In genomic region chr17:10319431-10319684, GRCm38 (mm10) we compare ENCODE assay signal across 8 mouse cellular contexts. TPM values are rescaled to one million over a fixed set of nuclear protein-coding genes. Genes with fewer than 3 reads are reported as not detected.
DNase-seq lines count a peak whose midpoint lies in the region; ATAC-seq and TF ChIP-seq lines count a peak whose summit lies in the region.

No protein-coding gene starts in this region.

- peaks cover 32% of the 10 kb centered on the region for H3K4me1 ChIP-seq in kidney, embryonic 16.5 days (ENCODE audit: insufficient read depth, low read length)
- H3K4me1 ChIP-seq in cortical plate, adult 2 months (ENCODE audit: control insufficient read depth, insufficient read depth, low read length) = no peaks in the 10 kb centered on the region; the same call in 1 of the 2 replicates
- H3K4me1 ChIP-seq in hindbrain, embryonic 12.5 days = peaks cover 28% of the 10 kb centered on the region
- peaks cover 25% of the 10 kb centered on the region for H3K4me1 ChIP-seq in midbrain, embryonic 14.5 days (ENCODE audit: control insufficient read depth, insufficient read depth, low read length)

- H3K27ac ChIP-seq in kidney, embryonic 16.5 days (ENCODE audit: low read length) = peak overlapping the region; percentile 99
- peak overlapping the region; percentile 91 for H3K27ac ChIP-seq in cortical plate, adult 2 months (ENCODE audit: insufficient read depth, low read length)
- peak overlapping the region; percentile 99 for H3K27ac ChIP-seq in hindbrain, embryonic 12.5 days
- H3K27ac ChIP-seq in midbrain, embryonic 14.5 days (replicated peaks; ENCODE audit: low read depth, low read length) = peak overlapping the region; percentile 99

- no peak for ATAC-seq in kidney, embryonic 16.5 days (ENCODE audit: low FRiP score, low TSS enrichment)
- no peak for ATAC-seq in hindbrain, embryonic 12.5 days (ENCODE audit: low FRiP score)
- no peak for ATAC-seq in midbrain, embryonic 14.5 days (ENCODE audit: low FRiP score, low TSS enrichment)

- no peaks in the 10 kb centered on the region for H3K36me3 ChIP-seq in kidney, embryonic 16.5 days (ENCODE audit: insufficient read depth, low read length)
- no peaks in the 10 kb centered on the region for H3K36me3 ChIP-seq in hindbrain, embryonic 12.5 days
- no peaks in the 10 kb centered on the region for H3K36me3 ChIP-seq in midbrain, embryonic 14.5 days (ENCODE audit: control insufficient read depth, insufficient read depth, low read length)

- no peak for TF ChIP-seq POLR2A in cortical plate, adult 2 months (IDR thresholded peaks at IDR 0.05; ENCODE audit: extremely low read depth, insufficient read depth, low read length)

- H3K4me3 ChIP-seq in kidney, embryonic 16.5 days (ENCODE audit: low read length) = peak overlapping the region; percentile 97
- H3K4me3 ChIP-seq in cortical plate, adult 2 months (ENCODE audit: insufficient read depth, low read length) = peak overlapping the region; percentile 80
- H3K4me3 ChIP-seq in hindbrain, embryonic 12.5 days = peak overlapping the region; percentile 91
- H3K4me3 ChIP-seq in midbrain, embryonic 14.5 days (replicated peaks; ENCODE audit: low read depth, low read length) = peak overlapping the region; percentile 77

- H3K9me3 ChIP-seq in kidney, embryonic 16.5 days (ENCODE audit: low read length) = no peaks in the 10 kb centered on the region
- no peaks in the 10 kb centered on the region for H3K9me3 ChIP-seq in hindbrain, embryonic 12.5 days (replicated peaks)
- H3K9me3 ChIP-seq in midbrain, embryonic 14.5 days (ENCODE audit: control insufficient read depth, low read length) = no peaks in the 10 kb centered on the region

- TF ChIP-seq CTCF in cortical plate, adult 2 months (IDR thresholded peaks at IDR 0.05; ENCODE audit: extremely low read depth, insufficient read depth, low read length) = no peak

- H3K9ac ChIP-seq in kidney, embryonic 16.5 days (replicated peaks; ENCODE audit: low read length) = peak overlapping the region; percentile 98
- peak overlapping the region; percentile 99 for H3K9ac ChIP-seq in hindbrain, embryonic 12.5 days
- peak overlapping the region; percentile 99 for H3K9ac ChIP-seq in midbrain, embryonic 14.5 days (replicated peaks; ENCODE audit: low read length)

- no peak for DNase-seq in kidney, adult 18-20 months
- no peak for DNase-seq in midbrain, embryonic 14.5 days
- no peak for DNase-seq in layer of hippocampus, postnatal 14 days (ENCODE audit: low spot score in 2 of 2)
- no peak for DNase-seq in layer of hippocampus, adult 8-10 months (ENCODE audit: low spot score in 2 of 2)
- DNase-seq in adrenal gland, postnatal 14 days = no peak

- H3K27me3 ChIP-seq in kidney, embryonic 16.5 days (ENCODE audit: insufficient read depth, low read length) = no peaks in the 10 kb centered on the region
- no peaks in the 10 kb centered on the region for H3K27me3 ChIP-seq in hindbrain, embryonic 12.5 days
- H3K27me3 ChIP-seq in midbrain, embryonic 14.5 days (ENCODE audit: control insufficient read depth, insufficient read depth, low read length) = no peaks in the 10 kb centered on the region

- 0% methylated on average over 13 of the region's 46 CpGs for WGBS in kidney, embryonic 16.5 days
- under 1% methylated on average over 29 of the region's 46 CpGs for WGBS in hindbrain, embryonic 12.5 days
- under 1% methylated on average over 41 of the region's 46 CpGs for WGBS in midbrain, embryonic 14.5 days

- peak overlapping the region; percentile 64 for H3K4me2 ChIP-seq in kidney, embryonic 16.5 days (replicated peaks; ENCODE audit: low read depth, low read length)
- H3K4me2 ChIP-seq in hindbrain, embryonic 12.5 days (replicated peaks) = peak overlapping the region; percentile 35; the same call in 1 of the 2 replicates
- peak overlapping the region; percentile 77 for H3K4me2 ChIP-seq in midbrain, embryonic 14.5 days (ENCODE audit: low read length)

RNA-seq across cellular contexts. Expression of gene Qk, which starts 0.3 kb away (rescaled TPM):
- polyA plus RNA-seq in kidney, embryonic 16.5 days (2015; fragmentation: Nextera tagmentation; extraction: Ambion mirVana) = 22.5 and 30.5 TPM in 2 replicates
- 263 and 285 TPM in 2 replicates for polyA plus RNA-seq in cortical plate, adult 2 months (2012; rRNA removed)
- polyA plus RNA-seq in hindbrain, embryonic 12.5 days (2016; fragmentation: Nextera tagmentation; extraction: Ambion mirVana) = 46.8 and 52.4 TPM in 2 replicates
- 52.9 and 62.8 TPM in 2 replicates for polyA plus RNA-seq in midbrain, embryonic 14.5 days (2014; fragmentation: Nextera tagmentation; extraction: Ambion mirVana)
- 100 to 1,000 TPM; 480 to 495 TPM for total RNA-seq in layer of hippocampus, postnatal 14 days (2021)
- total RNA-seq in layer of hippocampus, adult 8-10 months (2022) = 100 to 1,000 TPM; 354 to 447 (median 412) TPM
- 253 and 270 TPM in 2 replicates for total RNA-seq in adrenal gland, postnatal 14 days (2021)
